Mouse (Mus musculus) brain, embryonic 14.5 days (tissue): ENCODE measurements at regions not wholly inside any gene's neighbourhood (a gene's known extent, or its start where the extent isn't known, plus 50 kb on each side); places are given as distances from the start of the nearest gene placed in this dataset.

Experiments used
- CTCF ChIP-seq: fragments of 200-500 bp; IDR thresholded peaks from 2 replicates; pipeline ENCODE4 v1.5.1; 2012; ENCODE audit warnings: inconsistent platforms, mild to moderate bottlenecking, moderate library complexity, borderline replicate concordance; ENCODE audit not compliant: insufficient read depth, insufficient read length; ENCODE audit errors: extremely low read depth
- POLR2A ChIP-seq: fragments of 200-500 bp; IDR thresholded peaks from 2 replicates; pipeline ENCODE4 v1.6.1; 2012; ENCODE audit warnings: mild to moderate bottlenecking, inconsistent platforms, borderline replicate concordance; ENCODE audit not compliant: poor library complexity, insufficient read depth, insufficient read length, severe bottlenecking; ENCODE audit errors: extremely low read depth

DNA sequence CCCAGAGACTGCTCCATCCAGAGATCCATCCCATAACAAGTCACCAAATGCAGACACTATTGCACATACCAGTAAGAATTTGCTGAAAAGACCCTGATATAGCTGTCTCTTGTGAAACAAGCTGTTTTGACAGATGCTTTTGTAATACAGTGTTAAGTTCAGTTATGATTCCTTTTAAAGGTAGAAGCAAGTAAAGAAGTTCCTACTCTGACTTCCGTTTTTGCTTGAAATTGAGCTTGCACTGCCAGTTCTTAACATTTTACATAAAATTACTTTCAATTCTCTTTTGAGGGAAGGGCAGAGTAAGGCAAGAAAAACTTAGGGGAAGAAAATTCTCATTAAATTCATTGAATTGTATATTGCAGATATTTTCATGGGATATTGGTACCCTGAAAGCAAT is 1962.9 kb upstream of the G6pd2 start:
- TF ChIP-seq CTCF (no peak), POLR2A (no peak)
